Mouse (Mus musculus) natural killer cell, adult 2 months (primary cell): ENCODE data around the gene Pml.
A peak's percentile ranks its signal among the peaks of the same experiment; 100 is the strongest.
"Not testable (repeated sequence)": the region's sequence is repeated elsewhere in the genome, so short reads cannot be mapped to it uniquely, and the experiment has no call there.

Source experiments
- DNase-seq, 2 experiments: peaks; one replicate each; pipeline ENCODE4 v3.0.0; 2022; ENCODE audit warnings: low spot score in 2 of 2

The Pml gene

GRCm38 (mm10) chr9:58271551-58271950 is 22.0 kb upstream of the Pml start:
- DNase-seq: peak in 1 of 2 experiments; percentile 50

DNA sequence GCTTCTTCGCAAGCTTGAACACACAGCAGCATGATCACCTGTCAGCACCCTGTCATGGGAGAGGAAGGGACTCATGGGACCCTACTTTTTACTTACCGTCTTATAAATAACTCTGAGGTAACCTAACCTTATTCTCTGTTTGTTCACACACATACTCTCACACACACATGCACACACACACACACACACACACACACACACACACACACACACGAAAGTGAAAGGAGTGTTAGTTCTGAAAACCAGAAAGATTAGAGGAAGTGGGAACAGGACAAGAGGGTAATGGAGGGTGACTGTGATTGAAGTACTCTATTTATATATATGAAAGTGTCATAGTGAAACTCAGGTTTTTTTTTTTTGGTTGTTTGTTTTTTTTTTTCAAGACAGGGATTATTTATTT is 21.5 kb upstream of the Pml start:
- DNase-seq: peak; percentile 70 to 83

GRCm38 (mm10) chr9:58270081-58270480 is 20.5 kb upstream of the Pml start:
- no peak for DNase-seq

DNA sequence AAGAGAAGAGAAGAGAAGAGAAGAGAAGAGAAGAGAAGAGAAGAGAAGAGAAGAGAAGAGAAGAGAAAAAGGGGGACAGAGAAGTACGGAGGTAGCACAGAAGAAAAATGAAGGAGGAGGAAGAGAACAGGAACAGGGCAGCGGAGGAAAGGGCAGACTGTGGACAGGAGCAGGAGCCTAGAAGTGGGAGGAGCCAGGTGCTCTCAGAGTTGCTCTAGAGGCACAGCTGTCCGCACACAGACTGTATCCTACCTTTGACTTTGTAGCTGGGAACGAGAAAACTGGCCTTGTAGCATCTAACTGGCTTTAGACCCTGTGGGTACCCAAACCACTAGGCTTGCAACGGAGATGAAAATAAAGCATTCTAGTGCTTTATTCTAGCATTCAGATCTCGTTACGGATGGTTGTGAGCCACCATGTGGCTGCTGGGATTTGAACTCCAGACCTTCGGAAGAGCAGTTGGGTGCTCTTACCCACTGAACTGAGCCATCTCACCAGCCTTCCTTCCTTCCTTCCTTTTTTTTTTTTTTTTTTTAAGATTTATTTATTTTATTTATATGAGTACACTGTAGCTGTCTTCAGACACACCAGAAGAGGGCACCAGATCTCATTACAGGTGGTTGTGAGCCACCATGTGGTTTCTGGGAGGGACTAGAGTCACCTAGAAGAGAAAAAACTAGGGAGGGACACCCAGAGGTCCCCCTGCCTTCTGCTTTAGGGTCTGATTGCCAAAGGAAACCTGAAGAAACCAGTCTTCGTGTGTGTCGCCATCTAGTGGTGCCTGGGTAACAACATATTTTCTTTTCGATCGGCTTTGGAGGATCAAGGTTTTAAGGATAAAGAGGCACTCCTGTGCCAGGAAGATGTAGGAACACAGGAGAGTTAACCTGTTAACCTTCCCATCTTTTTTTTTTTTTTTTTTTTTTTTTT is 19.1 kb upstream of the Pml start:
- DNase-seq: peak; percentile 48 to 84

DNA sequence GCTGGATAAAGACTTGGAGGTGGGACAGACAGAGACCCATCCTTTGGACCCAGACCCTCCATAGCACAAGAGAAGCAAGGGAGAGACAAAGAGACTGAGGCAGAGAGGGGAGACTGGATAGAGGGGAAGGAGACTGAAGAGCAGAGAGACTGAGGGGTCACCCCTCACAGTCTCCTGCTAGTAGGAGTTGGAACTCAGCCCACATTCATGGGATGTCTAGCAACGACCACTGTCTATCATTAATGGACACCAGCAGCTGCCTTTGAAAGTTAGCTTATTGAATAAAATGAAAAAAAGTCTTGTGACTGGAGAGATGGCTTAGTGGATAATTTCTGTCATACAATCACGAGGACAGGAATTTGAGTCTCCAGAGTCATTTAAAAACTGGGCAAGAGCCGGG is 17.5 kb upstream of the Pml start:
- no peak for DNase-seq

DNA sequence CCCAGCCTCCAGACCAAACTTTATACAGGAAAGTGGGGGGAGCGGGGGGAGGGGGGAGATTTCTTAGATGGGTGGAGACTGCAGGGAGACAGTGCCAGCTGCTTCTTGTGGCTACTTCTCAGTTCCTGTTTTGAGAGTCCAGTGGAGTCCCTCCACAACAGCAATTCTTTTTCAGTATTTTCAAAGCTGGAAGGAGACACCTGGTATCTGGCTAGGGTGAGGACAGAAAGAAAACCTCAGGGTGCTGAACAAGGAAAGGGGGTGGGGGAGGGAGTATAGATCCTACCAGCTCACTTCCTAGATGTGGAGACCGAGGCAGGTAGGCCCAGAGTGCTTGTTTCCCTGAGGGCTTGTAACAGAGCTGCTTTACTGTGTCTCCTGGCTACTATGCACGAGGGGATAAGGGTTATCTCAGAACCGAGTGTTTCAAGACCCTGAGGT is 17.0 kb upstream of the Pml start:
- peak in 1 of 2 experiments; percentile 44 for DNase-seq

DNA sequence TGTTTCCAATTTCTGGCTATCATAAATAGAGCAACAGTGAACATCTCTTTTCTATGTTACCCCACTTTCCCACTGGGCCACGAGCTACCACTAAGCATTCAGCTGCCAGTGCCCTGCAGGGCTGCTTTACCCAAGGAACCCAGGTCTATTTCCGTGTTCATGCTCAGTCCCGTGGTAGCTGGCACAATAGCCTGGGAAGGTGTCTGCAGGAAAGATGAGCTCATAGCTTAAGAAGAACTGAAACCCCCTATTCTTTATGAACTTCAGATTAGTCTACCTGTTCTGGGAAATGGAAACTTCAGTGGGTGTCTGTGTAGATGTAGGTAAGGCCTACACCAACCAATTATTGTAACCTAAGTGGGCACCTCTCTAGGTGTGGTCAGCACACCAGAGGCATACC is 15.8 kb upstream of the Pml start:
- no peak for DNase-seq

GRCm38 (mm10) chr9:58262507-58262906 is 12.9 kb upstream of the Pml start:
- DNase-seq: no peak

GRCm38 (mm10) chr9:58255704-58256685 is 6.4 kb upstream of the Pml start:
- DNase-seq: no peak

GRCm38 (mm10) chr9:58255105-58255504 is 5.5 kb upstream of the Pml start:
- no peak for DNase-seq

DNA sequence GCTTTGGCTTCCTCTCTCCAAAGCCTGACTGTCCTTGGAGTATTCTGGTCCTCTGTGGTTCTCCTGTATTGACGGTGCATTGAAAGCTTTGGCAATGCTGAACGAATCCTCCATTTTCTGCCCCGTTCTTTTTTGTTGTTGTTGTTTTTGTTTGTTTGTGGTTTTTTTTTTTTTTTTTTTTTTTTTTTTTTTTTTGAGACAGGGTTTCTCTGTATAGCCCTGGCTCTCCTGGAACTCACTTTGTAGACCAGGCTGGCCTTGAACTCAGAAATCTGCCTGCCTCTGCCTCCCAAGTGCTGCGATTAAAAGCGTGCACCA is 4.2 kb upstream of the Pml start:
- DNase-seq: not testable (repeated sequence)

- DNase-seq: peak; percentile 93 to 95
These were observed 3.6 kb upstream of the Pml start, which contains the start of gene Stoml1 for GRCm38 (mm10) chr9:58253033-58253804. TSS of gene Stoml1 (plus strand) at chr9:58253164.

DNA sequence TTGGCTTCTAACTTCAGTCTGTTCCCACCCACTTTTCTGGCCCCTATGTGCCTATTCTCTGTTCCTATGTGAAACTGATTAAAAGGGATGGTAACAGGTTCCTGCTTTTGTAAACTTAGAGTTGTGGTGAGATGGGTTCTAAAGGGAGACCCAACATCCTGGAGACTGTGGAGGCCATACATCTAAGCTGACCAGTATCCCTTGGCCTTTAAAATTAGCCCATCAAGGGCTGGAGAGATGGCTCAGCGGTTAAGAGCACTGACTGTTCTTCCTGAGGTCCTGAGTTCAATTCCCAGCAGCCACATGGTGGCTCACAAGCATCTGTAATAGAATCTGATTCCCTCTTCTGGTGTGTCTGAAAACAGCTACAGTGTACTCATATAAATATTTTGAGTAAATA is 1.1 kb upstream of the Pml start:
- DNase-seq: not testable (repeated sequence)

DNA sequence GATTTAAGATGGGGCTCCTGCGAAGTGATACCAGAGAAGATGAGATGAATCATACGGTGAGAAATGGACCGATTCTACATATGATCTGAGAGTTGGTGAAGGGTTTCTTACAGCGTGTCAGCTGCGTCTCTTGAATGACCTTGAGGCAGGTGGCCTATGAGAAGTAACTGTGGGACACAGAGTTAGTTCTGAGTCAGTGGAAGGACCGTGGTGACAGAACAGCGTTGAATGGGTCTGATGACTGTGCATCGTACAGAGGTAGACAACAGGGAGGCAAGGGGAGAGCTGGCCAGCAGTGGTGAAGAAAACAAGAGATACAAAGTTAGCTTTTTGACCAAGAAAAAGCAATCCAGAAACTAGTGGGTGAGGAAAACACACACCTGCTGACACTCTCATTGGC is 736 bp upstream of the Pml start:
- DNase-seq: no peak

DNA sequence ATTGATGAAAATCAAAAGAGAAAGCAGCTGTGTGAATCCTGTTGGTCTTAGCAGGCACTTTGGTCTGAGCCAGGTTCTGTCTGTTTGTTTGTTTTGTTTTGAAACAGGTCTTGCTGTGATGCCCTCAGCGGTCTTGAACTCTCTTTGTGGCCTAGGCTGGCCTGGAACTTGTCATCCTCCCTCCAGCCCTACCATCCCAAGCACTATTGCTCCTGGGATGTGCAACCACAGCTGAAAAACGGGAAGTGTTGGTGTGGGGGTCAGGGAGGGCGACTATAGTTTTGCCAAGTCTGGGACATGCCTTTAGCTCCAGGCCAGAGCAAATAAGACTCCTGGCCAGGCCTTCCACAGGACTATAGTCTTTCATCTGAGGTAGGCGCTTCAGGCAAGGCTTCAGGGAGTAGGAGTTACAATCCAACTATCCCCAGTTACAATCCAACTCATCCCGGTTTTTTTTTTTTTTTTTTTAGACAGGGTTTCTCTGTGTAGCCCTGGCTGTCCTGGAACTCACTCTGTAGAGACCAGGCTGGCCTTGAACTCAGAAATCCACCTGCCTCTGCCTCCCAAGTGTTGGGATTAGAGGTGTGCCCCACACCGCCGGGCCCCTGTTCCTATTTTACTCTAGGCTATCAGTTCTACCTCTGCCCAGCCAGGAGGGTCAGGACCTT is 706 bp downstream of the Pml start:
- DNase-seq: no peak

- peak; percentile 70 to 87 for DNase-seq
These were observed 2.4 kb downstream of the Pml start for GRCm38 (mm10) chr9:58247064-58247759.

- no peak for DNase-seq
These were observed 3.4 kb downstream of the Pml start for GRCm38 (mm10) chr9:58246083-58246591.

DNA sequence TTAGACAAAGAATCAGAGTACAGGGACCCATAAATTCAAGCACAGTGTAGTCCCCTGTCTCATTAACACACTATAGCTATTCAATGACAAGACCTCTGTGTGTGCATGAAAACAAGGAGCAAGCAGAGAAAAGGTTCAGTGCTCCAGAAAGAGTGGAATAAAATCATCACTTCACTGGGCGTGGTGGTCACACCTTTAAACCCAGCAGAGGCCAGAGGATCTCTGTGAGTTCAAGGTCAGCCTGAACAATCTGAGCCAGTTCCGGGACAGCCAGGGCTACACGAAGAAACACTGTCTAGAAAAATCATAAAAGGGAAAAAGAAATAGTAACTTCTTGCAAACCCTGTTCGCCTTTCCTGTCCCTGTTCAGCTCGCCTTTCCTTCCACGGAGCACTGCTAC is 5.9 kb downstream of the Pml start:
- DNase-seq: no peak

GRCm38 (mm10) chr9:58242696-58243095 is 6.9 kb downstream of the Pml start:
- DNase-seq: no peak

DNA sequence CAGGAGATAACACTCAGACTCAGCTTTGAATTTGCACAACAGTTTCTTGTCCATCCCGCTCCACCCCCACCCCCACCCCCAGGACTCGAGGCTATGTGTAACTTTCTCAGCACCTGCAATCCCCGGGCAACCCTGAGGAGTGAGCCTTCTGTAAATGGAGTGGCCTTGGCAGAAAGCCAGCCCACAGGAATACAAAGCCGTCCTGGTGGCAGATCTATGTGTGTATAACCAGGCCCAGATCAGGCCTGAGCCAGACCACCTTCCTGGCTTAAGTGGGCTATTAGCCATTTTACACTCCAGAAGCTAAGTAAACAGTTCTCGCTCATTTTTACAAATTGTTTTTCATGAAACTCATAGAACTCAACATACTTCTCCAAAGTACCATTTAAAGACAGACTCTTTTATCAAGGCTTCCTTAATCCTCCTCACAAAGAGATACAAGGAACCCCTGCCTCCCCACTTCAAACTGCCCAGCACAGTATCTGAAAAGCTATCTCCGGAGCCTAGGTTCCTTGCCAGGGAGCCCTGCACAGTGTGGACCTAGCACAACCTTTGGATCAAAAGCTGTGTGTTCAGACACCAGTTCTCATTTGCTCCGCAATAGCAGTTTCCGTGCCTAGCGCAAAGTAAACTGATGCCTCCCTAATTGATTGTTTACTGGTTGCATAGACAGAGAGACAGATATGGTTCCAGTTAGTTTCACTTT is 7.7 kb downstream of the Pml start:
- no peak for DNase-seq
